Mouse (Mus musculus) liver, embryonic 15.5 days (tissue): ENCODE measurements around the gene Emilin3. TPM values are rescaled to one million over a fixed set of nuclear protein-coding genes. Genes with fewer than 3 reads are reported as not detected.
A peak's percentile ranks its signal among the peaks of the same experiment; 100 is the strongest.

Experiments used
- ATAC-seq: fragments of 200-750 bp; cut with Nextera tagmentation; 2 replicates; pipeline ENCODE4 v1.8.0; 2017; ENCODE audit warnings: moderate number of reproducible peaks, mild to moderate bottlenecking, moderate library complexity; ENCODE audit not compliant: insufficient read depth
- H3K27ac ChIP-seq: fragments of 300-500 bp; sonication (generic); replicated peaks from 2 replicates; pipeline ENCODE4 v1.5.1; 2015; ENCODE audit warnings: mild to moderate bottlenecking, inconsistent platforms
- H3K27me3 ChIP-seq: fragments of 300-500 bp; sonication (generic); 2 replicates; pipeline ENCODE4 v1.6.1; 2015; ENCODE audit warnings: mild to moderate bottlenecking, inconsistent platforms
- H3K36me3 ChIP-seq: fragments of 300-500 bp; sonication (generic); replicated peaks from 2 replicates; pipeline ENCODE4 v1.6.1; 2015; ENCODE audit warnings: moderate library complexity, mild to moderate bottlenecking, inconsistent platforms
- H3K4me1 ChIP-seq: fragments of 300-500 bp; sonication (generic); replicated peaks from 2 replicates; pipeline ENCODE4 v1.6.1; 2015; ENCODE audit warnings: inconsistent platforms
- H3K4me2 ChIP-seq: fragments of 300-500 bp; sonication (generic); 2 replicates; pipeline ENCODE4 v1.6.1; 2015; ENCODE audit warnings: moderate library complexity, mild to moderate bottlenecking, inconsistent platforms
- H3K4me3 ChIP-seq: fragments of 300-500 bp; sonication (generic); replicated peaks from 2 replicates; pipeline ENCODE4 v1.5.1; 2015; ENCODE audit warnings: mild to moderate bottlenecking, inconsistent platforms
- H3K9ac ChIP-seq: fragments of 300-500 bp; sonication (generic); 2 replicates; pipeline ENCODE4 v1.6.1; 2015; ENCODE audit warnings: moderate library complexity, mild to moderate bottlenecking, inconsistent platforms
- H3K9me3 ChIP-seq: fragments of 300-500 bp; sonication (generic); replicated peaks from 2 replicates; pipeline ENCODE4 v1.6.1; 2016; ENCODE audit warnings: inconsistent platforms
- WGBS: fragments of 180-500 bp; shearing (Covaris S2); methylation state at CpG from one replicate; pipeline ENCODE4 v1.1.7; 2015; ENCODE audit warnings: mixed read lengths; ENCODE audit not compliant: insufficient replicate concordance; 5-methylcytosine and 5-hydroxymethylcytosine counted together
- polyA plus RNA-seq: library from polyadenylated mRNA; unstranded; fragments of >200 nt; fragmentation: Nextera tagmentation; extraction: Ambion mirVana; gene quantifications from 2 replicates; pipeline ENCODE4 v1.2.1, GENCODE M21; 2015

Gene Emilin3
- polyA plus RNA-seq, 1 experiment from 2014 or later = 0.64 TPM

- no peak overlapping the region for H3K27ac ChIP-seq
- WGBS = under 1% methylated on average over 26 of the region's 26 CpGs
- no peaks in the 10 kb centered on the region for H3K9me3 ChIP-seq
- peaks cover 16% of the 10 kb centered on the region for H3K4me1 ChIP-seq
- H3K36me3 ChIP-seq = no peaks in the 10 kb centered on the region
- H3K4me2 ChIP-seq = peak overlapping the region; percentile 71
- no peak overlapping the region for H3K9ac ChIP-seq
- peak overlapping the region; percentile 50 for H3K4me3 ChIP-seq
- peak; percentile 71 for ATAC-seq
- no peaks in the 10 kb centered on the region for H3K27me3 ChIP-seq
These were observed 24.3 kb downstream of the Emilin3 start for GRCm38 (mm10) chr2:160887859-160888258.

- peak; percentile 76 for ATAC-seq
- WGBS = 3% methylated on average over 11 of the region's 11 CpGs
- H3K27ac ChIP-seq = no peak overlapping the region
These were observed 24.8 kb downstream of the Emilin3 start for GRCm38 (mm10) chr2:160887284-160887683.

GRCm38 (mm10) chr2:160886221-160886620 lies 25.9 kb downstream of the Emilin3 start:
- H3K27ac ChIP-seq = no peak overlapping the region
- H3K4me2 ChIP-seq = no peak overlapping the region
- no peak overlapping the region for H3K9ac ChIP-seq
- 57% methylated on average over 3 of the region's 3 CpGs for WGBS
- no peaks in the 10 kb centered on the region for H3K9me3 ChIP-seq
- no peaks in the 10 kb centered on the region for H3K27me3 ChIP-seq
- H3K4me1 ChIP-seq = peaks cover 16% of the 10 kb centered on the region
- H3K4me3 ChIP-seq = no peak overlapping the region
- no peaks in the 10 kb centered on the region for H3K36me3 ChIP-seq
- ATAC-seq = no peak

More at GRCm38 (mm10) chr2:160887284-160887683, 24.8 kb downstream of the Emilin3 start:
- Histone ChIP-seq H3K4me2 (peak overlapping the region; percentile 71), H3K36me3 (no peaks in the 10 kb centered on the region), H3K4me3 (peak overlapping the region; percentile 50), H3K4me1 (peaks cover 16% of the 10 kb centered on the region), H3K9me3 (no peaks in the 10 kb centered on the region), H3K9ac (no peak overlapping the region), H3K27me3 (no peaks in the 10 kb centered on the region)

GRCm38 (mm10) chr2:160884830-160885229 lies 27.3 kb downstream of the Emilin3 start:
- peaks cover 16% of the 10 kb centered on the region for H3K4me1 ChIP-seq
- no peak overlapping the region for H3K4me3 ChIP-seq
- 24% methylated on average over 2 of the region's 2 CpGs for WGBS
- H3K36me3 ChIP-seq = no peaks in the 10 kb centered on the region
- no peaks in the 10 kb centered on the region for H3K9me3 ChIP-seq
- H3K9ac ChIP-seq = no peak overlapping the region
- H3K27ac ChIP-seq = no peak overlapping the region
- H3K4me2 ChIP-seq = no peak overlapping the region
- H3K27me3 ChIP-seq = no peaks in the 10 kb centered on the region
- ATAC-seq = no peak

GRCm38 (mm10) chr2:160883912-160884311 lies 28.2 kb downstream of the Emilin3 start:
- H3K4me2 ChIP-seq = no peak overlapping the region
- 67% methylated on average over 4 of the region's 4 CpGs for WGBS
- ATAC-seq = no peak

GRCm38 (mm10) chr2:160882436-160882835 lies 29.7 kb downstream of the Emilin3 start:
- H3K27ac ChIP-seq = no peak overlapping the region
- peaks cover 5% of the 10 kb centered on the region; the same call in 1 of the 2 replicates for H3K4me1 ChIP-seq
- WGBS = 61% methylated on average over 5 of the region's 5 CpGs
- no peak for ATAC-seq
- no peaks in the 10 kb centered on the region for H3K27me3 ChIP-seq
- H3K9ac ChIP-seq = no peak overlapping the region
- no peak overlapping the region for H3K4me3 ChIP-seq
- H3K4me2 ChIP-seq = no peak overlapping the region
- no peaks in the 10 kb centered on the region for H3K9me3 ChIP-seq
- no peaks in the 10 kb centered on the region for H3K36me3 ChIP-seq

More at GRCm38 (mm10) chr2:160883912-160884311, 28.2 kb downstream of the Emilin3 start:
- H3K9me3 ChIP-seq = no peaks in the 10 kb centered on the region
- no peaks in the 10 kb centered on the region for H3K27me3 ChIP-seq
- H3K9ac ChIP-seq = no peak overlapping the region
- peaks cover 16% of the 10 kb centered on the region for H3K4me1 ChIP-seq
- no peaks in the 10 kb centered on the region for H3K36me3 ChIP-seq
- H3K27ac ChIP-seq = no peak overlapping the region
- no peak overlapping the region for H3K4me3 ChIP-seq

- Histone ChIP-seq H3K9ac (no peak overlapping the region), H3K36me3 (no peaks in the 10 kb centered on the region), H3K4me3 (no peak overlapping the region), H3K9me3 (no peaks in the 10 kb centered on the region), H3K4me2 (no peak overlapping the region), H3K27me3 (no peaks in the 10 kb centered on the region), H3K4me1 (no peaks in the 10 kb centered on the region), H3K27ac (no peak overlapping the region)
- WGBS = 23% methylated on average over 6 of the region's 6 CpGs
- ATAC-seq = no peak
These were observed 30.5 kb downstream of the Emilin3 start for GRCm38 (mm10) chr2:160881462-160882101.

- H3K4me3 ChIP-seq = no peak within 1 kb of the TSS
- H3K4me1 ChIP-seq = no peaks in the 10 kb centered on the region
- H3K9me3 ChIP-seq = no peaks in the 10 kb centered on the region
- H3K27ac ChIP-seq = no peak within 1 kb of the TSS
- no peak within 1 kb of the TSS for H3K4me2 ChIP-seq
- ATAC-seq = peak; percentile 37; the same call in 1 of the 2 replicates
- H3K9ac ChIP-seq = no peak within 1 kb of the TSS
- no peaks in the 10 kb centered on the region for H3K27me3 ChIP-seq
- H3K36me3 ChIP-seq = no peaks in the 10 kb centered on the region
- WGBS = 47% methylated on average over 13 of the region's 13 CpGs
These were observed 31.5 kb downstream of the Emilin3 start, which contains the start of gene Lpin3 for GRCm38 (mm10) chr2:160880453-160881195. Gene Lpin3, plus strand, starts transcription at chr2:160880670.

GRCm38 (mm10) chr2:160876115-160876514 lies 36.0 kb downstream of the Emilin3 start:
- Histone ChIP-seq H3K9me3 (no peaks in the 10 kb centered on the region), H3K4me1 (peaks cover 17% of the 10 kb centered on the region), H3K9ac (no peak overlapping the region), H3K36me3 (no peaks in the 10 kb centered on the region), H3K27ac (no peak overlapping the region), H3K4me3 (no peak overlapping the region), H3K4me2 (no peak overlapping the region), H3K27me3 (no peaks in the 10 kb centered on the region)
- no peak for ATAC-seq
- WGBS = 70% methylated on average over 4 of the region's 4 CpGs

- 44% methylated on average over 5 of the region's 5 CpGs for WGBS
- H3K4me1 ChIP-seq = peaks cover 17% of the 10 kb centered on the region
- no peaks in the 10 kb centered on the region for H3K36me3 ChIP-seq
- H3K9me3 ChIP-seq = no peaks in the 10 kb centered on the region
- no peak for ATAC-seq
- no peak overlapping the region for H3K9ac ChIP-seq
- no peak overlapping the region for H3K27ac ChIP-seq
- no peak overlapping the region for H3K4me3 ChIP-seq
- no peak overlapping the region for H3K4me2 ChIP-seq
- H3K27me3 ChIP-seq = no peaks in the 10 kb centered on the region
These were observed 37.8 kb downstream of the Emilin3 start for GRCm38 (mm10) chr2:160874231-160874877.

GRCm38 (mm10) chr2:160872890-160873382 lies 39.2 kb downstream of the Emilin3 start, which contains the start of gene Zhx3:
Gene Zhx3, minus strand, starts transcription at chr2:160872998.
- peak; percentile 92 for ATAC-seq
- Histone ChIP-seq H3K9me3 (no peaks in the 10 kb centered on the region), H3K4me3 (peak within 1 kb of the TSS; percentile 86), H3K36me3 (no peaks in the 10 kb centered on the region), H3K9ac (peak within 1 kb of the TSS; percentile 87), H3K4me2 (peak within 1 kb of the TSS; percentile 98), H3K27ac (peak within 1 kb of the TSS; percentile 91), H3K4me1 (peaks cover 17% of the 10 kb centered on the region), H3K27me3 (no peaks in the 10 kb centered on the region)
- whole genome bisulfite sequencing = under 1% methylated on average over 46 of the region's 48 CpGs
